Comparison of ENCODE assay signal across 9 mouse cellular contexts in genomic region chr8:15221211-15221912, GRCm38 (mm10).
DNase-seq lines count a peak whose midpoint lies in the region; ATAC-seq and TF ChIP-seq lines count a peak whose summit lies in the region.
"Had no signal": no experiment of that assay in that cellular context is flagged by ENCODE, and none has a peak within 500 bp of the region (broad histone marks: within the 10 kb centered on the region; RNA-seq: fewer than 3 reads in every experiment).

No protein-coding gene starts in this region.

- peak; percentile 6 to 63 for DNase-seq in adrenal gland, adult (ENCODE audit: inconsistent age in 2 of 2, low spot score in 1 of 2)
- DNase-seq in adrenal gland, adult 8-10 months = no peak
- DNase-seq in cerebellum, adult 9-10 months = peak; percentile 17
- peak; percentile 60 to 66 for DNase-seq in frontal cortex, postnatal 36 days (ENCODE audit: low spot score in 2 of 2)
- peak; percentile 41 to 80 for DNase-seq in left cerebral cortex, postnatal 14 days (ENCODE audit: low spot score in 2 of 2)
- DNase-seq in midbrain, postnatal 0 days (ENCODE audit: low spot score) = peak; percentile 87
- DNase-seq in thymus, postnatal 25 days = peak; percentile 11

- H3K4me3 ChIP-seq in E14TG2a.4 (replicated peaks; ENCODE audit: low read length) = no peak overlapping the region
- no peak overlapping the region for H3K4me3 ChIP-seq in midbrain, postnatal 0 days (ENCODE audit: low read depth, low read length)
- H3K4me3 ChIP-seq: megakaryocyte, embryonic 14.5 days had no signal

- H3K4me2 ChIP-seq in midbrain, postnatal 0 days (ENCODE audit: low read depth, low read length, poor library complexity, severe bottlenecking) = no peak overlapping the region

- H3K9ac ChIP-seq in midbrain, postnatal 0 days (replicated peaks; ENCODE audit: low read length, poor library complexity, severe bottlenecking) = no peak overlapping the region

- peaks cover 6% of the 10 kb centered on the region; the same call in 1 of the 2 replicates for H3K9me3 ChIP-seq in E14TG2a.4 (ENCODE audit: low read length)
- H3K9me3 ChIP-seq in midbrain, postnatal 0 days (ENCODE audit: low read length) = no peaks in the 10 kb centered on the region

- intact Hi-C loops in left cerebral cortex, postnatal 14 days (cut with DNase I) = no loop called here

- TF ChIP-seq CTCF in E14TG2a.4 (conservative IDR thresholded peaks at IDR 0.05; ENCODE audit: low read length) = peak; percentile 24
- peak; percentile 85 for TF ChIP-seq CTCF in midbrain, postnatal 0 days (IDR thresholded peaks at IDR 0.05)

- ATAC-seq in midbrain, postnatal 0 days (ENCODE audit: low FRiP score) = 0 out of 2 replicates have a peak, but pooled peaks have one; percentile 26

- 0 out of 2 replicates have a peak, but pooled peaks cover 3% of the 10 kb centered on the region for H3K4me1 ChIP-seq in E14TG2a.4 (replicated peaks; ENCODE audit: low read depth, low read length)
- no peaks in the 10 kb centered on the region for H3K4me1 ChIP-seq in midbrain, postnatal 0 days (ENCODE audit: insufficient read depth, low read length)

- H3K27ac ChIP-seq in midbrain, postnatal 0 days (ENCODE audit: low read depth, low read length) = no peak overlapping the region

- no peaks in the 10 kb centered on the region for H3K36me3 ChIP-seq in E14TG2a.4 (ENCODE audit: insufficient read depth, low read length)
- no peaks in the 10 kb centered on the region for H3K36me3 ChIP-seq in midbrain, postnatal 0 days (ENCODE audit: insufficient read depth, low read length)

- WGBS in midbrain, postnatal 0 days = 42% methylated on average over 13 of the region's 13 CpGs

- no peaks in the 10 kb centered on the region for H3K27me3 ChIP-seq in E14TG2a.4 (ENCODE audit: insufficient read depth, low read length)
- no peaks in the 10 kb centered on the region for H3K27me3 ChIP-seq in midbrain, postnatal 0 days (ENCODE audit: insufficient read depth, low read length)
- H3K27me3 ChIP-seq: megakaryocyte, embryonic 14.5 days had no signal
